Mouse (Mus musculus) retina, postnatal 7 days (tissue): ENCODE measurements around the gene Scaf11.
"Not testable (repeated sequence)": the region's sequence is repeated elsewhere in the genome, so short reads cannot be mapped to it uniquely, and the experiment has no call there.

Experiments used
- DNase-seq: peaks from one replicate; pipeline ENCODE4 v3.0.0-alpha.2; 2012; ENCODE audit warnings: low read depth, low spot score

The Scaf11 gene

DNA sequence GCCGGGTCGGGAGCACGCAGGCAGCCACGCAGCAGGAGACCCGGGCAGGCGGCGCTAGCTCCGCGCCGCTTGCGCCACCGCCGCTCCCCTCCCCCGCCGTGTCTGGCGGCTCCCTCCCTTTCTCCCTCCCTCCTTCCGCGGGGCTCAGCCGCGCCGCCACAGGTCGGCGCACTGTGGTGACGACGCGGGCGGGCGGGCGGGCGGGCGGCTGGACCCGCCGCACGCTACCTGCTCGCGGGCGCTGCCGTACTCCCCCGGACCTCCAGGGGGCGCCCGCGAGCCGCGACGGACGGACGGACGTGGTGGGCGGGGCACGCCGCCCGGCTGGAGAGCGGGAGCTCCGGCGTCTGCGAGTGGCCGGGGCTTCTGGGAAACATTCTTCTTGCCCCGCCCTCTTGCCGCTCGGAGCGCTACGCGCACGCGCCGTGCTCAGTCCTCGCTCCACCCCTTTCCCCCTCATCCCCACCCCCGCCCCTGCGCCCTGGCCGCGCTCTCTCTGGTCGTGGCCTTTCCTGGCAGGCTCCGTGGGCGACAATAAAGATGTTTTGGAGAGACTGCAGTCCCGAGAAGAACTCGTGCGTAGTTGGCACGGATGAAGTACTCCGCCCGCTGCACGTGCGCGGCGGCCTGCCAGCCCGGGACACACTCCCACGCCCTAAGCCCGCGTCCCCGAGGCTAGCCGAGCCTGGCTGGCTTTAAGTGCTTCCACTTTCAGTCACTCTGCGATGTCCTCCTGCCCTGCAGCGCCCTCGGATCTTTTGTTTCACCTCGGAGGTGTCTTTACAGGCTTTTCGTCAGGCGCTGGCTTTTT, at the start of gene Scaf11:
Gene Scaf11, minus strand, starts transcription at position 114 of the 811 bp plus-strand sequence.
- peak; percentile 94 for DNase-seq

DNA sequence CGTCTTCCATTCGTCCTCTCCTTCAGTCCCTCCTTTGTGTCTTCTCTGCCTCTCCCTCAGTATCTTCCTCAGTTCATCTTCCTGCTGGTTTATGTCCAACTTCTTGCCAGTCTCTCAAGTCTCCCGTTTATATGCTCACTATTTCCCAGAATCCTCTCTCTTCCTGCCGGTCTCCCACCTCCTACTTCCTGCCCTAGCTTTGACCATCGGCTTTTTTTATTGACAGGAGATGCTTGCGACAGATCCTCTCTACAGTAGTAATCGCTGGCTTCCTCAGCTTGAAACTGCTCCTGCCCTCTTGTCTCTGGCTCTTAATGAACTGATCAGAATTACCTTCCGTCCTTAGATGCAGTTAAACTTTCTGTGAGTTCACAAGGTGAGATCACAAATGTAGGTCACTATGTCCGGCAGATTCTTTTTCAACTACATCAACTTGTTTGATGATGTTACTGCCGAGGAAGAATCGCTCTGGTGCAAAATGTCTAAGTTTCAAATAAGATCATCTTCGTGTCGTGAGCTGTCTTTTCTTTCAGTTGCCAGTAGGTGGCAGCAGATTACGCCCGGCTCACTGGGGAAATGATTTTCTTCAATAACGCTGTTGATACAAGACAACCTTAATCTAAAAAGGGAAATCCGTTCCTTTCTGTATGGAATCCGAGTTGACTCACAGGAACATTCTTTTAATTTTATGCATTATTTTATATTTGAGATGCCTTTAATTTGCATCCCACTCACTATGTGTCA, 46.6 kb upstream of the Scaf11 start:
- DNase-seq: peak; percentile 58

DNA sequence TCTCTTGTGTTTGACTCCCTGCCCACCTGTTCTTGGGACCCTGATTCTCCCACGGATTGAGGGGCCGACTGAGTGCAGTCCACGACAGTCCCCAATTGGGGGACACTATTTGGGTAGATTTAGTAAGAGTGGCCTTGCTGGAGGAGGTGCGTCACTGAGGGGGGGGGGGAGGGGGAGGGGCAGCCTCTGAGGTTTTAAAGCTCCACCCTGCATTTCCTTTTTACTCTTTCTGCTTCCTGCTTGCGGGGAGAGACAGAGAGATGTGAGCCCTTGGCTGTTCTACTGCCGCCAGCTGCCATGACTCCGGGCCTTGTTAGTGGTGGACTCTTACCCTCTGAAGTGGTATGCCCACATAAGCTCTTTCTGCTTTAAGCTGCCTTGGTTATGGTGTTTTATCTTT, 37.0 kb upstream of the Scaf11 start:
- no peak for DNase-seq

DNA sequence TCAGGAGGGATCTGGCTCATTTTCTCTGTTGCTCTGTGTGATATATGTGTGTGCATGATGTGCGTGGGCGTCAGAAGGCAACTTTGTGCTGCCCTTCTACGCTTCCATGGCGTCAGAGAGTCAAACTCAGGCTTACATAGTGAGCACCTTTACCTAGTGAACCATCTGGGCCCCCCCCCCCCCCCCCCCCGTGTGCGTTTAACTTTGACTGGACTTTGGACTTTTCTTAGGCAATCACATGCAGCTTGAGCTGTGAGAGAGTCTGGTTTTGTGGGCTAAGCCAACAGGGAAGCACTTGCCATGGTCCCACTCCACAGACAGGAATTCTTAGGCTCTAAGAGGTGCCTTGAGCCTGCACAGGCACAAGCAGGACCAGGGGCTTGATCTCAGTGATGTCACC, 33.6 kb upstream of the Scaf11 start:
- DNase-seq: no peak

DNA sequence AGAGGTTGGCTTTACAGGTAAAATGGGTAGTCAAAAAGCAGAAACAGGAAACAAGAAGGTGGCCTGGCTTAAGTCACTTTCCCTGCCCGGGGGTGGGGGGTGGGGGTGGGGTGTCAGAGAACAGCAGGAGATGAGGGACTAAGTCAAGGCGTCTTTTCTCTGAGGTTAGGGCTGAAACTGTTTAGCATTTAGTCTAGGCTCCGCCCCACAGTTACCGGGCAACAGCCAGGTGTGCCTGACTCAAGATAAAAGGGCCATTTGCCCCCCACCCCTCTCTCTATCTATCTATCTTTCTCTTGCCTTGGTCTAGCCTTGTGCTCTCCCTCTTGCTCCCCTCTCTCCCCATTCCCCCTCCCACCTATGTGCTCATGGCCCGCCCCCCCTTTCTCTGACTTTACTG, 32.9 kb upstream of the Scaf11 start:
- DNase-seq: no peak

DNA sequence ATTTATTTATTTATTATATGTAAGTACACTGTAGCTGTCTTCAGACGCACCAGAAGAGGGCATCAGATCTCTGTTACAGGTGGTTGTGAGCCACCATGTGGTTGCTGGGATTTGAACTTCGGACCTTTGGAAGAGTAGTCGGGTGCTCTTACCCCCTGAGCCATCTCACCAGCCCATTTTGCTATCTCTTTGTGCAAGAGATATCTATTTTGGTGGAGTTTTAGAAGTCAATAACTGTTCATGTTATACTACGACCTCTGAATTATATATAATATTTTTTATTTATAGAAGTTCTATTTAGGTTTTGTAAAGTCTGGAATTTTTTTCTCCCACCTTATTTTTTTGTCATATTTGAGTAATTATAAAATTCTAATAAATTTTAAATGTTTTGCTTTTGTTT, 32.3 kb upstream of the Scaf11 start:
- not testable (repeated sequence) for DNase-seq

DNA sequence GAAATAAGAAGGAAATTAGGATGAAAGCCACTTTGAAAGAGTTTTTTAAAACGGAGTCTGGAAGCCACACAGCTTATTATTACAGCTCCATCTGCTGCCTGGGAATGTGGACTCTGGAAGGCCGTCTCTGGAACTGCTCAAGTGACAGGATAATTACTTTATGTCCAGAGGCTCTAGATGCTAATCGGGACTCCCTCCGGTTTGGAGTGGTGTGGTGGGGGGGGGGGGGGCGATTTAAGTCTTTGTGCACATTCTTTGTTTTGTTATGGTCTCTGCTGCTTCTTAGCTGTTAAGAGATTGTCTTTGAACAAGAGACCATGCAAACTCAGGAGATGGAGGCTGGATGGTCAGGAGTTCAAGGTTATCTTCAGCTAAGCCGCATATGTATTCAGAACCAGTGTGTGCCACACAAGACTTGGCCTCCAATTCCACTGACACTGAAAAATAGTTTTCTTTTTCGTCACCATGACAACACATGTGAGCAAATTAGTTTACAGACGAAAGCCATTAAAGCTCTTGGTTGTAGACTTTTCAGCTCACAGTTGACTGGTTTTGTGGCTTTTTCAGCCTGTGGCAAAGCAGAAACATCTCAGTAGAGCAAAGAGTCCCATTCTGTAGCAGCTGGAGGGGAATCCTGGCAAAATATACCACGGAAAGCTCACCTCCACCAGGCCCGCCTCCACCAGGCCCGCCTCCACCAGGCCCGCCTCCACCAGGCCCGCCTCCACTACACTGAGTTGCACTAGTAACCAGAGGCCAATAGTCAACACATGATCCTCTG, 31.4 kb upstream of the Scaf11 start:
- DNase-seq: no peak

DNA sequence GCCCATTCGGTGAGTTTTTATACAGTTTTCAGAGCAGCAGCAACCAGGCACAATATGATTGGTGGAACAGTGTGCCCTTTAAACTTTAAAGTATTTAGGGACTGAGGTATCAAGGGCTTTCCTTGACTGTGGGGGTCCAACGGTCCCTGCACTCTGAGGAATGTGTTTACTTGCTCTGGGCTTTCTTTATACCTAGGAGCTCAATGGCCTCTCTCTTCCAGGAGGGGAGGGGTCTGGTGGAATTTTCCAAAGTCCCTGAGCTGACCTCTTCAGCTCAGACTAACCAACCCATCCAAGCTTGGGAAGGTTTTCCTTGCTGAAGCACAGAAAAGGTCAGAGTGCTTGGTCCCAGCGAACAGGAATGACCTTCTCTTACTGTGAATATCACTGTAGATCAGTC, 30.8 kb upstream of the Scaf11 start:
- DNase-seq: no peak

DNA sequence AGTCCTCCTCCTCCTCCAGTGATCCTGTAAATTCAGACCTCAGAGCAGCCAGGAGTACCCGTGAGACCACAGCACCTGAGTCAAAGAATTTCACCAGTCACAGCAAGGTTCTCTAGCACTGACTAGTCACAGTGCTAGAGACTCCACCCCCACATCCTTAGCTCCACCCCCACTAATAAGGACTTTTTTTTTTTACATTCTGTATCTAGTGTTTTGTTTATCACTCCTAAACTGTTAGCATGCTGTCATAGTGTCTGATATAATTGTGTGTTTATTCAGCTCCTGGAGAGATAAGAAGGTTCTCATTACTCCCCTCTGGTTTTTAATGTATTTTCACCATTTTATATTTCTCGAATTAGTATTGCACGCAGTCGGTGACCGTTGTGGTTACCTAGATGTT, 29.5 kb upstream of the Scaf11 start:
- no peak for DNase-seq

DNA sequence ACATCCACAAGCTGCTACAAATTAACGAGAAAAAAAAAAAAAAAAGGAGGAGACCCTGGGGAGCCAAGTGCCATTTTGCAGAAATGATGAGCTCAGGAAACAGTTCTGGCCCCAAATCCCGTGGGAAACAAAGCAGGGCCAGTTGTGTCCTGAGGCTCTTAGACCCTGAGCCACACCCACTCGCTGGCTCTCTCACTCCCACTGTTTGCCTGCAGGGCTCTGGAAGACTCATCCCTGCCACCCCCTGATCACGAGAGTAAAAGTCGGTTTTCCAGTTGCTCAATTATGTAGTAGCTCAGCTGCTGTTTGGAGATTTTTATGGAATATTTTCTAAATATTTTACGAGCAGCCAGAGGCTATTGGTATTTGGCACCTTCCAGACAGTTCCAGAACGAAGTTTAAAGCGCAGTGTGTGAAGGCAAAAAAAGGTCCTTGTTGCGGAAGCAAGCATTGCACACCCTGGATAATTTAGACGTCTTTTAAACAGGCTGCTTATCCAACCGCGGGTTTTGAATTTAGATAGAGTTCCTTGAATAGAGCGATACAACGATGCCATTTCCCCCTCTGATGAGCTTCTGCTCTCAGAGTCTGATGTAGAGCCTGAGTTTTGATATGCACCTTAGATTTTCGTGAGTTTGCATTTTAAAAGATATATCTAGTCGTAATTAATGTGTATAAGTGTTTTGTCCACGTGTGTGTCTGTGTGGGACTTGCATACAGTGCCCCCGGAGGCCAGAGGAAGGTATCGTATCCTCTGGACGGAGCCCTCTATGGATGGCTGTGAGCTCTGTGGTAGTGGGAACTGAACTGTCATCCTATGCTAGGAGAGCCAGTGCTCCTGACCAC, 28.5 kb upstream of the Scaf11 start:
- no peak for DNase-seq

DNA sequence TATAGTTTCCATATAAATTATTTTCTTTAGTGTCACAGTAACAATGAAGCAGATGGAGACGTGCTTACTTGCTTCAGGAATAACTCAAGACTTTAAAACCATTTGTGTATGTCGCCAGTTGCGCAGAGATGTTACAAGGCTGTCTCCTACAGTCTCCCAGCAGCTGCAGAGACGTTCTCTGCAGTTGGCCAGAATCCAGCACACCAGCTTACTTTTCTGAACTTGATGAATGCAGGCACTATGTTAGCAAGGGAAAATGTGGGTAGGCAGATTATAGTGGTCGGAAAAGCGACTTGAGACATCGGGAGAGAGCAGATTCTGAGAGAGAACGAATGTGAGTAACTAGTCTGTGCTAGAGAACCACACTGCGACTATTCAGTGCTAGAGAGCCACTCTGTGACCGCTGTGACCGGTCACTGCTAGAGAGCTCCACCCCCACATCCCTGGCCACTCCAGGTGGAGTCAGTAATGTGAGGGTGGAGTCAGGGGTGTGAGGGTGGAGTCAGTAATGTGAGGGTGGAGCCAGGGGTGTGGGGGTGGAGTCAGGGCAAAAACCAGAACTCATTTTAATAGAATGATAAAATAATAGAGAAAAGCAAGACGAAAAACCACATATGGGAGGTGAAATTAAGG, 26.5 kb upstream of the Scaf11 start:
- DNase-seq: no peak

DNA sequence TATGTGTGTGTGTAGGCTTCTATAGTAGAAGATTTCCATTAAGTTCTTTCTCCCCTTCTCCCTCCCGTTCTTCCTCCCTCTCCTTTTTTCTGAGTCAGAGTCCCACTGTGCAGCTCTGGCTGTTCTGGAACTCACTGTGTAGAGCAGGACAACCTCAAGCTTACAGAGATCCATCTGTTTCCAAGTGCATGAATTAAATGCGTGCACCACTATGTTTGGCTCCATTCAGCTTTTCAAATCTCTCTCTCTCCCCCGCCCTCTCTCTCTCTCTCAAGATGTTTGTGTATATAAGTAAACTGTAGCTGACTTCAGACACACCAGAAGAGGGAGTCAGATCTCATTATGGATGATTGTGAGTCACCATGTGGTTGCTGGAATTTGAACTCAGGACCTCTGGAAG, 20.2 kb upstream of the Scaf11 start:
- no peak for DNase-seq

DNA sequence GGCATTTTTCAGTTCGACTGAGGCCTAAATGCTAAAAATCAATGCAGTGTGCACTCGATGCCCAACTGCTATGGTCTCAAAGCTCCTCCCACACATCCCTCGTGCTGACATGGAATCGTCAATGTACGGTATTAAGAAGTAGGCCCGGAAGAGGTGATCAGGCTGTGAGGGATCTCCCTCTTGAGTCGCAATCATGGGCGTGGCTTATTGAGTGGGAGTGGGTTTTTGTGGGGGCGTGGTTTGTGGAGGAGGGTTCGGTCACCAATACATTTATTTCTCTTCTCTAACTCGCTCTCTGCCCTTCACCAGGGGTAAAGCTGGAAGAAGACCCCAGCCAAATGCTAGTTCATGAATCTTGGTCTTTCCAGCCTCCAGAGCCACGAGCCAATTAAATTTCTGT, 17.4 kb upstream of the Scaf11 start:
- DNase-seq: no peak

DNA sequence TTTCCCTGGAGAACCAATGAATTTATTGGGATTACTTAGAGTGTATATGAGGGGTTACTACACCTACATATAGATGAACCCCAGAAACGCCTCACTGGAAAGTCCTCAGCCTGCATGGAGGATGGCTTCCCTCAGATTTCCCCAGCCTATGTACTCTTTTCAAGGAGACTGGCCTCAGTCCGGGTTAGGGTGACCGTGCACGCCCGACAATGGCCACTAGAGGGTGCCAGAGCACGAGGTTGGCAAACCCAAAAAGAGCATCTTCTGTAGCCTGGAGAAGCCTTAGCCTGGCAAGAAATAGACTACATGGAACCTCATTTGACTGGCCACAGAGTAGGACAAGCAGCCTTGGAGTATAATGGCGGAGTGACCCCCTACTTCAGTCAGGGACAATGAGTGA, 15.7 kb upstream of the Scaf11 start:
- peak; percentile 70 for DNase-seq

DNA sequence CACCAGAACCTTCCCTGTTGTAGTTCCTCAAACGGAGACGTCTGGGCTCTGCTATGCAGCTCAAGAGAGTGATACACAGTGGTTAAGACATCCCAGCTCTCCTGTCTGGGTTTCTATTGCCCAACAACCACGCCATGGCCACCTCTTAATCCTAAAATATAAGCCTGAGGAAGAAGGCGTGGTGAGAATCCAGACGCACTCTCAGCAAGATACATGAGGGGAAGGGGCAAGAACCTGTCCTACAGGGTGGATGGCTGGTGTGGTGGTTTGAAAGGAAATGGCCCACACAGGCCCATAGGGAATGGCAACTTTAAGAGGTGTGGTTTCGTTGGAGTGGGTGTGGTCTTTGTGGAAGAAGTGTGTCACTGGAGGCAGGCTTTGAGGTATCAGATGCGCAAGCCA, 14.9 kb upstream of the Scaf11 start:
- DNase-seq: no peak

DNA sequence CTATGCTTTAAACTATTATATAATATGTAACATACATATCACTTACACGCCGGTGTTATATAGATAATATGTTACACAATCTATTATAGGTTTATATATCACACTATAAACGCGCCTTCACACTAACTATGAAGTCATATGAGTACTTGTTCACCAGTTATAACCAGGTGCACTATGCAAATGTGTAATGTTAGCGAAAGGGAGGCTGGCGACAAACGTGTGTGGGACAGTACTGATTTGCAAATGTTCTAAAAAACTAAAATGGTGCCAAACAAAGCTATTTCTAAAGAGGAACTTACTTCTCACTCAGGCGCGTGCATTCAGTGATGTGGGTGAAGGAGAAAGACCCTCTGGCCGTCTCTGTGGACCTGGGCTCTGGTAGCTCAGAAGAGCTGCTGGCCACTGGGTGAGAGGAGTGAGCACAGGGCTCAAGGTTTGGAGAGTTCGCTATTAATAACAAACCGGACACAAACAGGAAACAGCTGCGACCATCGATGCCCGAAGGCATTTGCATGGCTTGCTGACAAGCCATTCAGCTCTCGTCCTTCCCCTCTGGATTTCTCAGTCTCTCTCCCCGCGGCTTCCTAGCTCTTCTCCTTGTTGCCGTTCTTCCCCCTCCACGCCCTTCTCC, 13.8 kb upstream of the Scaf11 start:
- no peak for DNase-seq

DNA sequence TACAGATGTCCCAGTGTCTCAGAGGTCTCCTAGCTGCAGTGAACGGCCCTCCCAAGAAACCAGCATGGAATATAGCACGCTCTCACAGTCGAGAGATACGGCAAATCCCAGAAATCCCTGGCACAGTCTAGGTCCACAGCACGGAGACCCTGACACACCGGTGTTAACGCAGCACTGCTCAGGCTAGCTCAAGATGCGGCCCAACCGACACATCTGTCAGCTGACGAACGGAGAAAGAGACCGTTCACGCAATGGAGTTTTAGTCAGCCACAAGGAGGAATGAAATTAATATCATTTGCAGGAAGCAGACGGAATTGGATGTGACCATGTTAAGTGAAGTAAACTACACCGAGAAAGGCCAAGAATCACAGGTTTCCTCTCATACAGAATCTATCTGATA, 13.3 kb upstream of the Scaf11 start:
- DNase-seq: no peak

DNA sequence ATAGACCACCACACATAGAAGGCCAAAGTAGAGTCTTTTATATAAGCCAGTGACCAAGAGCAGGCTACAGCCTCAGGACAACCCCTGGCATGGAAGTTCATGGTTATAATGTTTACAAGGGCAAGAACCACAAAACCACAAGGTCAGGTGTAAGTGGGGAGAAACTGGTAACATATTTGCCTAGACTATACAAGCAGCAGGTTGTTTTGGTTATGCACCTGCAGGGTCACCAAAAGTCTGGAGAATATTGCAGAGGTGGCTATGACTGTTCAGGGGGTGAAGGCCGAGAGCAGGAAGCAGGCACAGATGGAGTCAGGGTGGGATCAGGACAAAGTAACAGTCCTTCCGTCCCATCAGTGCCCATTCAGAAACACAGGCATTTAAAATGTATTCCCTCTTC, 7.7 kb upstream of the Scaf11 start:
- DNase-seq: no peak

DNA sequence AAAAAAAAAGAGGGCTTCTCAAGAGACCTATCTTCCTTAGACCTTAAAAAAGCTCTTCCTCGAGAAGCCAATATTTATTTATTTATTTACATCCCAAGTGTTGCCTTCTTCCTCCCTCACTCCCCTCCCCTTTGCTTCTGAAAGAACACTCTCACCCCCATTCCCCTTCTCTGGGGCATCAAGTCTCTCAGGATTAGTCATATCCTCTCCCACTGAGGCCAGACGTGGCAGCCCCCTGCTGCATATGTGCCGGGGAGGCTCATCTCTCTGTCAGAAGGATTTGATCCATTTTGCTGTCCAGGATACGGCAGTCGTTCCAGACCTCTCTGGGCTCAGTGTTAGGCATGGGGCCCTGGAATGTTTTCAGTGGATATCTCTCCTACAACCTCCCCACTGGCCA, 7.2 kb upstream of the Scaf11 start:
- DNase-seq: no peak

DNA sequence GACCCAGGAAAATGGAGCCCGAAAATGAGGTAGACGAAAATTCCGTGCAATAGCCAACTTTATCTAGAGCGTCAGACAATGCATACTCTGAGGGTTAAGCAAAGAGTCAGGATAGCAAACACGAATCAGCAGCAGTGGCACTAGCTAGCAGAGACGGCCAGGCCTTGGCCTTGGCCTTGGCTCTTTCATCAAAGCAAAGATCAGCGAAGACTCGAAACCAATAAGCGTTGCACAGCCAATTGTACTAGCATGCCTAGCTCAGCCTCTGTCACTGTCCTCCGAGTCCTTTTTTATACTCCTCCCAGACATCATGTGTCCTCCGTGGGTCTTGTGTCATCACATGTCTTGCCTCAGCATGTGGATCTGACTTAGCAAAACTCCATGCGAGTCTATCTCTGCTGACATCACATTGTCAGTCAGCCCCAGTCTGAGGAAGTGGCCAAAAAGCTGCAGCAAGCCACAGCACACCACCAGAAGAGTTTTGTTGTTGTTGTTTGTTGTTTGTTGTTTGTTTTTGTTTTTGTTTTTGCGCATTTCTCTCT, 5.8 kb upstream of the Scaf11 start:
- no peak for DNase-seq
